Mouse (Mus musculus): ENCODE measurements around the gene Lgi4.
A peak's percentile ranks its signal among the peaks of the same experiment; 100 is the strongest.

- TF ChIP-seq CTCF (IDR thresholded peaks at IDR 0.05; ENCODE audit: low read depth) (peak; percentile 41), EP300 (IDR thresholded peaks at IDR 0.05; ENCODE audit: low read depth) (no peak)
Measured at GRCm38 (mm10) chr7:31030717-31031116, 28.4 kb upstream of the Lgi4 start.

All from liver, postnatal 0 days (tissue).